Mouse (Mus musculus): ENCODE results near the gene Hoxb8. TPM values are rescaled to one million over a fixed set of nuclear protein-coding genes. Genes with fewer than 3 reads are reported as not detected.

Hoxb8 gene
- polyA plus RNA-seq, 1 experiment from 2014 or later, result 1.0 TPM

DNA sequence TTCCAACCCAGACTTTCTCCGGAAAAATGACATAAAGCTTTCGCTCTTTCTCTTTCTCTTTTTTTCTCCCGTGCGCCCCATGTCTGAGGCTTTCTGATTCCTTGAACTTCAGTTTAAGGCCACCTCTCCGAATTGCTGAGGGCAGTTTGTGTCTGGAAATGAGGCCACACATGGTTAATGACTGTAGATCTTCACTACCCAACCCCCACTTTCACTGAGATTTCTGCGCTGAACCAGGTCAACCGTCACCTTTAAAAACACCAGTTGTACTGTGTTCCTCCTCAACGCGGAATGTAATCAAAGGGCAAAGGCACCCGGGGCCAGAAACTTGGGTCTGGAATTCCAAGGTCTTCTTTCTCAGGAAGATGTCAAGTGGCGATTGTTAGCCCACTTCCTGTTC, 27.5 kb upstream of the Hoxb8 start:
- WGBS, result 1% methylated on average over 11 of the region's 11 CpGs
- H3K36me3 ChIP-seq (ENCODE audit: control insufficient read depth, insufficient read depth), result no peaks in the 10 kb centered on the region
- TF ChIP-seq CTCF (IDR thresholded peaks at IDR 0.05; ENCODE audit: low read depth), result no peak
- peaks cover 98% of the 10 kb centered on the region for H3K27me3 ChIP-seq (replicated peaks; ENCODE audit: control insufficient read depth, insufficient read depth, low read length)
- H3K4me2 ChIP-seq (replicated peaks; ENCODE audit: low read depth), result 0 out of 2 replicates have a peak overlapping the region, but pooled peaks have one; percentile 9
- H3K9ac ChIP-seq (ENCODE audit: low read depth, low read length), result no peak overlapping the region
- no peaks in the 10 kb centered on the region for H3K9me3 ChIP-seq (ENCODE audit: control insufficient read depth)
- H3K4me1 ChIP-seq (replicated peaks; ENCODE audit: control insufficient read depth, insufficient read depth, low read length), result no peaks in the 10 kb centered on the region
- no peak for ATAC-seq
- H3K4me3 ChIP-seq (ENCODE audit: low read depth, low read length), result 0 out of 2 replicates have a peak overlapping the region, but pooled peaks have one; percentile 31
- H3K27ac ChIP-seq (ENCODE audit: low read depth, low read length), result no peak overlapping the region

DNA sequence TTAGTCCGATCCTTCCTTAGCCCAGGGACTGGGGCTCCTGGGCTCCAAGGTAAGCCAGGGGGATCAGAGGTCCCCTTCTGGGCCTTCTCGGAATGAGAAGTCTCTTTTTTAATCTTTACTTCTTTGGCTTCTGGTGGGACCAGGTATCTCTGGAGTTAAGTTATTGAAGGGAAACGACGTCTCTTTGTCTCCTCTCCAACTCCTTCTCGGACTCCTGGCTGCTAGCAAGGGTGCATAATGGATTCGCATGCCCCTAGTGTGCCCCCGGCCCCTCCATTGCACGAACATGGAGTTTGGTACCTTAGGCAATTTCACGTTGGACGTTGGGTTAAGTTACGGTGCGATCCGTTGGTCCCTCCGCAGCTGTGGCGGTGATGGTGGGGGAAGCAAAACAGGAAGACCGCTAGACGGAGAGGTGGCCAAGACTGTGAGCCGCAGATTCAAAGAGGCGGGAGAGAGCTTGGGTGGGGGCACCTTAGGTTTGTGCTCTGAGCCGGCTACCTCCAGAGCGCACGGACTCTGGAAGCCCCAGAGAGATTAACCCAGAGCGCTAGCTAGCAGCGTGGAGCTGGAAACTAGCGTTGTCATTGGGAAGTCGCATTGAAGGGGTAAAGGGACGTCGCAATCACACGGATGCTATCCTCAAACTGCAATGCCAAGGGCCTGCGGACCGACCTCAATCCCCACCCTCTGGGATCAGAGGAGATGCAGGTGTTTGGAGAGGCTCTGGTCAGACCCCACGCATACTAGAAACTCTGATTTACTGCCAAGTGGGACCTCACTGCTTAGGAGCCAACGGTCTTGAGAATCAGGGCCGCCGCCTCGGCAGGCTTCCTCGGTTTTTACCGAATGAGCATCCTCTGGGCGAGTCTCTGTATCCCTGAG, 26.4 kb upstream of the Hoxb8 start:
- Histone ChIP-seq H3K36me3 (ENCODE audit: control insufficient read depth, insufficient read depth) (no peaks in the 10 kb centered on the region), H3K9ac (ENCODE audit: low read depth, low read length) (no peak overlapping the region), H3K9me3 (ENCODE audit: control insufficient read depth) (no peaks in the 10 kb centered on the region), H3K4me1 (replicated peaks; ENCODE audit: control insufficient read depth, insufficient read depth, low read length) (no peaks in the 10 kb centered on the region), H3K4me2 (replicated peaks; ENCODE audit: low read depth) (peak overlapping the region; percentile 17), H3K27ac (ENCODE audit: low read depth, low read length) (no peak overlapping the region), H3K4me3 (ENCODE audit: low read depth, low read length) (0 out of 2 replicates have a peak overlapping the region, but pooled peaks have one; percentile 9), H3K27me3 (replicated peaks; ENCODE audit: control insufficient read depth, insufficient read depth, low read length) (peaks cover 98% of the 10 kb centered on the region)
- TF ChIP-seq CTCF (IDR thresholded peaks at IDR 0.05; ENCODE audit: low read depth), result no peak
- ATAC-seq, result no peak
- 4% methylated on average over 39 of the region's 39 CpGs for WGBS

DNA sequence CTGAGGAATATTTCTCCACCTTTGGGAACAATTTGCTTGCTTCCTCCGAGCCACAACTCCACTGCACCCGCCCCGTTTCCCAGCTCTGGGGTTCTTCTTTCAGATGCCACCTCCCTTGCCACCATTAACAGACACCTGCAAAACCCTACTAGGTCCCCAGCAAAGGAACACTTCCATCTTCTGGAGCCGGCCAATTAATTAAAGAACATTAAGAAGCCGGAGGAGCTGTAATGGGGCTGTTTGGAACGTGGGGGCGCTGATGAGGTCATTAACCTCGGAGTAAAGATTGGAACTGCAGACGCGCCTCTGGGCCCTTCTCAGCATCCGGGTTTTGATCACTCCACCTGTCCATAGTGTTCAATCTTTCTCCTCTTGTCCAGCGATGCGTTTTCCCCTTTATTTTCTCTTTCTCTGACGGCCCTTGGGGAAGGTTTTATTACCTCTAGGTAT, 25.7 kb upstream of the Hoxb8 start:
- H3K4me3 ChIP-seq (ENCODE audit: low read depth, low read length), result no peak overlapping the region
- H3K4me2 ChIP-seq (replicated peaks; ENCODE audit: low read depth), result peak overlapping the region; percentile 0; the same call in 1 of the 2 replicates
- no peaks in the 10 kb centered on the region for H3K4me1 ChIP-seq (replicated peaks; ENCODE audit: control insufficient read depth, insufficient read depth, low read length)
- no peak overlapping the region for H3K9ac ChIP-seq (ENCODE audit: low read depth, low read length)
- no peaks in the 10 kb centered on the region for H3K36me3 ChIP-seq (ENCODE audit: control insufficient read depth, insufficient read depth)
- TF ChIP-seq CTCF (IDR thresholded peaks at IDR 0.05; ENCODE audit: low read depth), result no peak
- ATAC-seq, result no peak
- 8% methylated on average over 14 of the region's 14 CpGs for WGBS
- H3K27ac ChIP-seq (ENCODE audit: low read depth, low read length), result no peak overlapping the region
- H3K27me3 ChIP-seq (replicated peaks; ENCODE audit: control insufficient read depth, insufficient read depth, low read length), result peaks cover 98% of the 10 kb centered on the region
- H3K9me3 ChIP-seq (ENCODE audit: control insufficient read depth), result no peaks in the 10 kb centered on the region

DNA sequence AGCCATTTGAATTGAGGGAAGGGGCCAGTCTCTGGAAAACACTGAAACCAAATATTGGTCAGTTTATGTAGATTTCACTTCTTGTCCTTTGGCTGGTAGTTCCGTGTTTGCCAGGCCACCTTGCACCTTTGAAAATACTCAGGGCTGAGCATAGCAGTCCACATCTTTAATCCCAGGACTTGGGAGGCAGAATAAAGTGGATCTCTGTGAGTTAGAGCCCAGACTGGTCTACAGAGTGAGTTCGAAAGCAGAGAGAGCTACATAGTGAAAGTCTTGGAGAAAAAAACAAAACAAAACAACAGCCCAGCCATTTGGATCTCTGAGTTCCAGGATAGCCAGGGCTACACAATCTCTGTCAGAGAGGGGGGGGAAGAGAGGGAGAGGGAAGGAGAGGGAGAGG, 24.6 kb upstream of the Hoxb8 start:
- peaks cover 98% of the 10 kb centered on the region for H3K27me3 ChIP-seq (replicated peaks; ENCODE audit: control insufficient read depth, insufficient read depth, low read length)
- H3K4me2 ChIP-seq (replicated peaks; ENCODE audit: low read depth), result no peak overlapping the region
- 29% methylated on average over 2 of the region's 2 CpGs for WGBS
- H3K9me3 ChIP-seq (ENCODE audit: control insufficient read depth), result no peaks in the 10 kb centered on the region
- no peak for ATAC-seq
- H3K4me1 ChIP-seq (replicated peaks; ENCODE audit: control insufficient read depth, insufficient read depth, low read length), result no peaks in the 10 kb centered on the region
- H3K4me3 ChIP-seq (ENCODE audit: low read depth, low read length), result no peak overlapping the region
- no peaks in the 10 kb centered on the region for H3K36me3 ChIP-seq (ENCODE audit: control insufficient read depth, insufficient read depth)
- TF ChIP-seq CTCF (IDR thresholded peaks at IDR 0.05; ENCODE audit: low read depth), result no peak
- no peak overlapping the region for H3K27ac ChIP-seq (ENCODE audit: low read depth, low read length)
- H3K9ac ChIP-seq (ENCODE audit: low read depth, low read length), result no peak overlapping the region

DNA sequence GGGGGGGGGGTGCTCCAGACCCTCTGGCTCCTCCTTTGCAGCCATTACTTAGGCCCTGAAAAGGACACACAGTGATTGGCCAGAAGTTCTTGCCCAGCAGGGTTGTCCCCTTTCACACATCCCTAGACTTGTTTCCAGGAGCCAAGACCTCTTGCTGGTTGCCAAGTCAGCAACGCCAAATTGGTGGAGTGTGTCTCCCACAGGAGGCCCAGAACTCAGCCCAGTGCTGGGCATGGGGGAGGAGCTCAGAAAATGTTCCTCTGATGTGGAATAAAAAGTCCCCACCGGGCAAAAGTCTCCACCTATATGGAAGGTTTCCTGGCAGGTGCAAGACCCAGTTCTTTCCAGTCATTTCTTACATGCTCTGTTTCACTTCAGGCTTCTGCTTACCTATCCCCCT, 22.7 kb upstream of the Hoxb8 start:
- H3K4me2 ChIP-seq (replicated peaks; ENCODE audit: low read depth), result no peak overlapping the region
- H3K27me3 ChIP-seq (replicated peaks; ENCODE audit: control insufficient read depth, insufficient read depth, low read length), result peaks cover 98% of the 10 kb centered on the region
- H3K4me3 ChIP-seq (ENCODE audit: low read depth, low read length), result no peak overlapping the region
- H3K9me3 ChIP-seq (ENCODE audit: control insufficient read depth), result no peaks in the 10 kb centered on the region
- H3K4me1 ChIP-seq (replicated peaks; ENCODE audit: control insufficient read depth, insufficient read depth, low read length), result no peaks in the 10 kb centered on the region
- TF ChIP-seq CTCF (IDR thresholded peaks at IDR 0.05; ENCODE audit: low read depth), result no peak
- H3K27ac ChIP-seq (ENCODE audit: low read depth, low read length), result no peak overlapping the region
- peak; percentile 17; the same call in 1 of the 2 replicates for ATAC-seq
- no peaks in the 10 kb centered on the region for H3K36me3 ChIP-seq (ENCODE audit: control insufficient read depth, insufficient read depth)
- 12% methylated on average over 2 of the region's 2 CpGs for WGBS
- H3K9ac ChIP-seq (ENCODE audit: low read depth, low read length), result no peak overlapping the region

DNA sequence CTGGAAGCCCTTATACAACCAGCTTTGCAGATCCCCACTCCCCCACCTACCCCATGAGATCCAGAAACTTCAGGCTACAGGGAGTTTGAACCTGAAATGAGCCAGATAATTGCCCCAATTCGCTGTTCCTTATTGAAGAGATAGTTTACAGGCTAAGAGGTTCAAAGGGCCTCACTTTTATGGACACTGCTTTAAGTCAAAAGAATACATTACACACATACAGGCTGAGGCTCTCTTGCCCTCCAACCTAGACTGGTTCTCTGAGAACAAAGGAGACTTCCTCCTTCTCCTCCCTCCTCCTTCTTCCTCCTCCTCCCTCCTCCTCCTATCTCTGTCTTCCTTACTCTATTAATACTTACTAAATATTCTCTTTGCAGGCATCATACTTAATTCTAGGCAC, 22.2 kb upstream of the Hoxb8 start:
- ATAC-seq, result peak; percentile 54; the same call in 1 of the 2 replicates
- 4% methylated on average over 1 of the region's 1 CpGs for WGBS
- Histone ChIP-seq H3K9me3 (ENCODE audit: control insufficient read depth) (no peaks in the 10 kb centered on the region), H3K9ac (ENCODE audit: low read depth, low read length) (no peak overlapping the region), H3K4me1 (replicated peaks; ENCODE audit: control insufficient read depth, insufficient read depth, low read length) (no peaks in the 10 kb centered on the region), H3K36me3 (ENCODE audit: control insufficient read depth, insufficient read depth) (no peaks in the 10 kb centered on the region), H3K27ac (ENCODE audit: low read depth, low read length) (no peak overlapping the region), H3K4me2 (replicated peaks; ENCODE audit: low read depth) (no peak overlapping the region), H3K27me3 (replicated peaks; ENCODE audit: control insufficient read depth, insufficient read depth, low read length) (peaks cover 98% of the 10 kb centered on the region), H3K4me3 (ENCODE audit: low read depth, low read length) (no peak overlapping the region)
- no peak for TF ChIP-seq CTCF (IDR thresholded peaks at IDR 0.05; ENCODE audit: low read depth)

Data from intestine, postnatal 0 days (tissue).